Mouse (Mus musculus) spleen, postnatal 4 days (tissue): Measurements from ENCODE around the gene Atad2b.
"Not testable (repeated sequence)": the region's sequence is repeated elsewhere in the genome, so short reads cannot be mapped to it uniquely, and the experiment has no call there.

Source experiments
- DNase-seq, 2 experiments: peaks; one replicate each; pipeline ENCODE4 v3.0.0; 2022; ENCODE audit warnings: low spot score in 2 of 2

Gene Atad2b

GRCm38 (mm10) chr12:4910496-4910895, 6.7 kb upstream of the Atad2b start:
- DNase-seq: not testable (repeated sequence)

DNA sequence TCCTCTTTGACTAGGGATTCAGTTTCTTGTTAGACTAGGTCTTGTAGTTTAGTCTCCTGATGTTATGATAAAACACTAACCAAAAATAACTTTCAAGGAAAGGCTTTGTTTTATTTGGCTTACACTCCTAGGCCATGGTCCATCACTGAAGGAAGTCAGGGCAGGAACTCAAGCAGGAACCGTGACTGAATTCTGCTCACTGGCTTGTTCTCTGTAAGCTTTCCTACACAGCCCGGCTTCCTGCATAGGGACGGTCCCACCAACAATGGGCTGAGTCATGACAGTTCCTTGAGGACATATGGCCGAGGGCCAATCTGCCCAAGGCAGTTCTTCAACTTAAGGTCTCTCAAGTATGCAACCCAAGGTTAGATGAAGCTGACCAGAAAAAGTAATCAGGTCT, 5.4 kb upstream of the Atad2b start:
- DNase-seq: no peak

DNA sequence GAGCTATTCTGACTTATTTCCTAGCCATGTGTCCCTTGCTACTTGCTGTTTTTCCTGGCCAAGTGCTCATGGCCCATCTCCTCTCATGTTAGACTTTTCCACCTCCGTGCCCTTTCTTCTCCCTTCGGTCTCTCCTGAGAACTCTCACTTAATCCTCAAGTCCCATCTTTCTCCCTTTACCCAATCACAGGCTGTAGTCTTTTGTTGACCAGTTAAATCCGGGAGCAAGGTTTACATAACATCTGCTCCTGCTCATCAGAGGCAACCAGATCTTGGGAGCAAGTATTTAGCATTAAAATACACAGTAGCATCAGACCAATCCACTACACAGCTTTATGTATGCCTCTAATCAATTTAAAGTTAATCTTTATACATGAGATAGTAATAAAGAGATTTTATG, 2.7 kb upstream of the Atad2b start:
- no peak for DNase-seq

- no peak for DNase-seq
These were observed 2.2 kb upstream of the Atad2b start for GRCm38 (mm10) chr12:4914944-4915343.

DNA sequence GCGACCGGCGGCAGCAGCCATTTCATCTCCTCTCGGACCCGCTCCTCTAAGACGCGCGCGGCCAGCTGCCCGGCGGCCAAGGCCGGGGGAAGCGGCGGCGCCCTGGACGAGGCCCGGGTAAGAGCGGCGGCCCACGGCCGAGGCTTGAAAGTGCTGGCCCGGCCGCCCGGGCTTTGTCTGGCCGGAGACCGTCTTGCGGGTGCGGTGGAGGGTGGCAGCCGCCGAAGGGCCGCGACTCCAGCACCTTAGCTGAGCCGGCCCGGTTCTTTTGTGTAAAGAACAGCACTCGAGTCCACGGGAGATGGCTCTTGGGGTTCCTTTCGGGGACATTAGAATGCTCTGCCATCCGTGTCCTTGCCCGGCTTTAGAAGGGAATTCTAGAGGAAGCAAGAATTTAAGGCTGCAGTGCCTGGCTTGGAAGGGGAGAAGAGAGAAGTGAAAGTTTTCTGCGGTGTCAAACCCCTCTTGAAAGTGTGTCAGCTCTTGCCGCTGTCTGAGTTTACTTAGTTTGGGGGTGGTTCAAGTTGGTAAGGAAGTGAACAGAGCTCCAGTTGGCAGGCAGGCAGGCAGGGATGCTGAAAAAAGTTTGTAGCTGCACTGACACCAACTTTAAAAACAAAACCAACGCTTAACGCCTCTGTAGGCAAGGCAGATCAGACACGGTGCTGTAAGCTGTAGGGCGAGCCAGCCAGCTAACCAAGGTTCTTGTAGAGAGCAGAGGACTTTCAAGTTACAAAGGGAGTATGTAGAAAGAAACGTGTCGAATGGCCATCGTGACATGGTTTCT, 845 bp downstream of the Atad2b start:
- peak; percentile 56 to 85 for DNase-seq

DNA sequence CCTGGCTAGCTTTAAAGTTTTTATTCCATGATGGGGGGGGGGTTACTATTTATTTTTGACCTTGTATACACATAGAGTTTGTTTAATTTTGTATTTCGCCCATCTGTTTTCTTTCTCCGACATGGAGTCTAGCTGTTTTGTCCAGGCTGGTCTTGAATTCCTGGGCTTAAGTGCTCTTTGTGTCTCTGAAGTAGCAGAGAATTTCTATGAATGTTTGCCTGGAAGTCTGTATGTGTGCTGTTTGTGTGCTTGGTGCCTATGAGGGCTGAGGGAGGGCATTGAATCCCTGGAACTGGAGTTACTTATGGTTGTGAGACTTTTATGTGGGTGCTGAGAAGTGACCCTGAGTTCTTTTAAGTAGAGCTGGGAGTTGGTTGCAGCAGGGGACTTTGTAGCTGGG, 11.0 kb downstream of the Atad2b start:
- DNase-seq: no peak

DNA sequence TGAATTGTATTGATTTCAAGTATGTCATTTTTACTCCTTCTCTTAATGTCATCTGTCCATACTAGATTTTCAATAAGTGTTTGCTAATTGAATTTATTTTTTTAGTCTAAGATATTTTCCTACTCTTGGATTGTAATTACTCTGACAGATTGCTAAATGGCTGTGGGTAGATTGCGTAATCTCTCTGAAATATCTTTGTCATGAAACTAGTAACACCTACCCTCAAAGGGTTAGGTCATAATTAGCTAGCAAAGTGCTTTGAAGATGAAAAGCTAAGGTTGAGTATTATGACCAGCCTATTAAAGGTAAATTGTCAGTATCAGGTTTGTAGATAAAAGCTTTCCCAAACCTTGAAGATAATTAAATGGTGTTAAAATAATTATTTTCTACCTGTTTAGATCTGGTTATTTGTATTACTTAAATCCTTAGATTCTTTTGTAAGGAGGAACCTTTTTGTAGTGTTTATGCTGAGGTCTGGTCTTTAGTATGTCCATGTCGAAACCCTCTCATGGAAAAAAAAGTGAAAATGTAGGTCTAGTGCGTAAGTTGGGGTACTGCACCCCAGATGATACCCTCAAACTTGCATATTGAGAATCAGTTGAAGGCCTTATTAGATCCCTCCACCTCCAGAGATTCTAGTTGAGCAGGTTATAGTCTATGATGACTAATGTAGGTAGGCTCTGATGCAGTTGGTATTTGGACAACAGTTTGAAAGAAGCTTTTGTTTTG, 13.8 kb downstream of the Atad2b start:
- DNase-seq: no peak

DNA sequence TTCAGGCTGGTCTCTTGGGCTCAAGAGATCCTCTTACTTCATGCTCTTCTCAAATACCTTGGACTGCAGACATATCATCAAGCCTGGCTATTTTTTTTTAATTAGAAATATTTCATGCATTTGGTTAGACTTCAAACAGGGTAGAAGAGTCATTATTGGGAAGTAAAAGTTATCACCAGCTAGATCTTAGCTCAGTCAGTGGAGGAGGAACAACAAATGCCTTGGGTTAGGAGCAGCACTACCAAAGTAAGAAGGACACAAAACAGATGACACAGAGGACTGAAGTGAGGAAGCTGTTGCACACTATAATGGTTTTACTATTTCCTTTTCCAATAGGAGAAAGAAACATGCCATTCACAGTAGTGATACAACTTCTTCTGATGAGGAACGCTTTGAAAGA, 35.1 kb downstream of the Atad2b start:
- DNase-seq: no peak

DNA sequence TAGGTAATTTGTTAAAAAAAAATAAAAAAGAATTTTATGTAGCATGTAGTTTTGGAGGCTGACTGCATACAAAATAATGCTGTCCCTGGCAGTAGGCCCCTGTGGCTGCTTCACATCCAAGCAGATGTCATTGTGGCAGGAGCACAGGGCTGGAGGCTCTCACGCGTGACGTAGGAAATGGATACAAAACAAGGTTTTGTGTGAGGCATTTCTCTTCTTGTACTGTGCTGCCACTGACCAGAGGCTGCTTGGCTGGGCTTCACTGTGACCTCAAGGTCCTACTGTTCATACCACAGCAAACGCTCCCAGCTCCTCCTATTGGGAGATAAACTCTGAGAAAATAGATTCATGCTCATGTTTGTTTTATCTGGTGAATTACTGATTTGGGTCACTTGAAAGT, 36.0 kb downstream of the Atad2b start:
- DNase-seq: no peak

GRCm38 (mm10) chr12:4972939-4973338, 55.8 kb downstream of the Atad2b start:
- DNase-seq: peak; percentile 73 to 90

DNA sequence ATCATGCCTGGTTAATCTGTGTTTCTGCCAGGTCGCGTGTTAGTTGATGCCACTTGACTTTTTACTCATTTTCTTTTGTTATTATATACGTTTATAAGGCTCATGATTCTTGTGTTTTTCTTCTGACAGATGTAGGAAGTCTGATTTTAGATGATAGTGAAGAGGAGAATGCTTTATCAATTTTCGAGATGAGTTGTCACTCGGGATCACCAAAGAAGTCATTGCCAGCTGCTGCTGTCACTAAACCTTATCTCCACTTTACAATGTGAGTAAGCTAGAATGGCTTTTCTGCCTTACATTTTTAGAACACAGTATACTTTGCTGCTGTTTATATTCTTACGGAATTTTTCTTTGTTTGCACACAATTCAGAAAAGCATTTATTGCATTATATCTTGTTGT, 61.2 kb downstream of the Atad2b start:
- DNase-seq: no peak

GRCm38 (mm10) chr12:4996981-4997380, 79.8 kb downstream of the Atad2b start:
- no peak for DNase-seq

GRCm38 (mm10) chr12:5005338-5005737, 88.2 kb downstream of the Atad2b start:
- DNase-seq: no peak

- DNase-seq: not testable (repeated sequence)
These were observed 88.6 kb downstream of the Atad2b start for GRCm38 (mm10) chr12:5005776-5006175.

- DNase-seq: not testable (repeated sequence)
These were observed 91.5 kb downstream of the Atad2b start for GRCm38 (mm10) chr12:5008638-5009037.

DNA sequence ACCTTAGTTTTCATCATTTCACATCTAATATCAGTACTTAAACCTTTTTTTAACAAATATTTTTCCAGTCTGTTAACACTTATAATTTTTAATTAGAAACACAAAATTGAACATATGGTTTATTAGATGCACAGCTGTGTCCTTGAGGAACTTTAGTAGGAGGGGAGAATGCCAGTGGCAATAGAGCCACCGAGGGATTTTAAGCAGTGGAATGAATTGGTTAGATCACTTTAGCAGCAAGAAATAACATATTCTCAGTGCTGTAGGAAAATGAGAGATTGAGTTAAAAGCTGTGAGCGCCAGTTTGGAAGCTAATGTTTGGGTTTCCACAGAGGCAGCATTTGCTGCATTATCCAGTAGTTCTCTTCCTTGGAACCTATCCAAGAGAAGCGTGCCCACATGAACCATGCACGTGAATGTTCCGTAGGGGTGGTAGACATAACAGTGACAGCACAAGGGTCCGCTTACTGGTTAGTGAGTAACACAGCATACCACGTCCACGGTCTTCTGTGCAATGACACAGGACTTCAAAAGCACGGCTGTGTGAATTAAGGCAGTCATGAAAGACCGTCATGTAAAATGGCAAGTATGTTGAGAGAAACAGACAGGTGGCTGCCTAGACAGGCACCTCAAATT, 108.2 kb downstream of the Atad2b start:
- DNase-seq: no peak

DNA sequence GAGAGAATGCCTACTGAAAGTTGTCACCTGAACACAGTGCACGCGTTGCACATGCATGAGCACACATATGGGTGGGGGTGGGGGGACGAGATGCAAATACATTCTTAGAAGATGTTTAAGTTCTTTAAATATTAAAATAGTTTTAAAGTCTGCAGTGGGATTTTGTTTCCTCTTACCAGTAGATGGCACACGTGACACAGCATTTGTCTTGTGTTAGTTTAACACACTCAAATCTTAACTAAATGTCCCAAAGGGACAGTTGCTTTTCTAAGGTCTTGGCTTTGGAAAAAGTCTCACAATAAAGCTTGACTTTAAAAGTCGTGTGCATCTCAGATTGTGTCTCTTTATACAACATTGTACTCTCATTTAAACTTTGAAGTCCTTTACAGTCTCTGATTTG, 111.9 kb downstream of the Atad2b start:
- DNase-seq: no peak

DNA sequence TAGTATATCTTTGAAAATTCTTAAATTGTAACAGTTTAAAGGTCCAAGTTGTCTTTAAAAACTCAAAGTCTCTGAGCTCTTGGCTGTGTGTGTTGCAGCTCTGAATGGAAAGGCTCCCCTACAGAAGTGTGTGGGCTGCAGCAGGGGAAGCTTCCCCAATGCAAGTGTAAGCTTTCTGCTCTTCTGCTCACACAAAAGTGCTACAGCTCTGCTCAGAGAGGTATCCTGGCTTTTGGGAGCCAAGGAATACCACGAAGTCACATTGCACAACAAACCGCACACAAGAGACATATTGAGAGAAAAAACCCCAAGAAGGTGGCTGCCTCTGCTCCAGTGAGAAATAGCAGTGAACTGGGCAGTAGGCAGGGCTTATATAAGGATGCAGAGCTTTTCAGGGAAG, 120.9 kb downstream of the Atad2b start:
- DNase-seq: no peak

DNA sequence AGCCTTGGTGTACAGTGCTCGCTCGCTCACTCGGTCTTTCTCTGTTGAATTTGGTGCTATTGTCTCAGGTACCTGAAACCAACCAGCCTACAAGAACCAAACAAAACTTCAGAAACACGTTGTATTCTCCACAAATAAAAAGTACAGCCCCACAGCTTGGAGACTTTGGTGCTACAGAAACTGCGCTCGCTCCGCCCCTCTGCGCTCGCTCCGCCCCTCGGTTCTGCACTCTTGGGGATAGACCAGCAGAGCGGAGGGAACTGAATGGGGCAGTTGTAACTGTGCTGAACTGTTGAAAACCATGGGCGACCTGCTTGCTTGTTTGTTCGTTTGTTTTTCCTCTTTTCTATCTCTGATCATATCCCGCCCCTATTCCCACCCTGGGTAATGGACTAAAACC, 127.0 kb downstream of the Atad2b start:
- no peak for DNase-seq

DNA sequence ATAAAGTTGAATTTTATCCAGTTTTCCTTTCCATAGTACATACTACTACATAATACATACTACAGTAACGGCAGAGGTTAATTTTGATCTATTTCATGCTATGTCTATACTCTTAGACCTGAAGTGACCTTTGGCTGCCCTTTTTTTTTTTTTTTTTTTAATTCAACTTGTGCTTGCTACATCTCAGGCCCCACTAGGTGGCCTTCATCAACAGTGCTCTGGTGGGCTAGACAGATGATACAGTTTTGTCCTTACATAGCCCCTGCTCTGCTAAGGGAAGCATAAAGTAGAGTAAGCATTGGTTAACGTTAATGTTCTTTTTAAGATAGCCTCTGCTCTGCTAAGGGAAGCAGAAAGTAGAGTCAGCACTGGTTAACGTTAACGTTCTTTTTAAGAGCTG, 131.0 kb downstream of the Atad2b start:
- no peak for DNase-seq

- DNase-seq: no peak
These were observed 150.4 kb downstream of the Atad2b start for GRCm38 (mm10) chr12:5067590-5067989.

- no peak for DNase-seq
These were observed 153.0 kb downstream of the Atad2b start for GRCm38 (mm10) chr12:5070131-5070530.

DNA sequence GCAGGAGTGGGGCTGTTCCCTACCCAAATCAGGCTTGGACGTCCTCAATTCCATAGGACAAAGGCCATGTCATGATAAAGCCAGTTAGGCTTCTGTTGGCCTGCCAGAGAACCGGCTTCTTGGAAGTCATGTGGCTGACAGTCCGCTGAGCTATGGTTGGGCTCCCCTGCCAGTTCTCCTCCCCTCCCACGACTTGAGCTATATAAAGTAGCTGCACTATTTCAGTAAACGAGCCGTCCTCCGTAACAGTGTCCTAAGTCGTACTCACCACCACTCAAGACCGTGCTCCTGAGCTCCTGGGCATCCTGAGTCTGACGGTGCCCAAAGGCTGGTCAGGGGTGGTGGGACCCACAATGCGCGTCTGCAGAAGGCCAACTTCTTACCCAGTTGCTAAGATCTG, 156.0 kb downstream of the Atad2b start:
- peak in 1 of 2 experiments; percentile 45 for DNase-seq
